8 mouse cellular contexts compared by ENCODE assay signal in the genomic region with DNA sequence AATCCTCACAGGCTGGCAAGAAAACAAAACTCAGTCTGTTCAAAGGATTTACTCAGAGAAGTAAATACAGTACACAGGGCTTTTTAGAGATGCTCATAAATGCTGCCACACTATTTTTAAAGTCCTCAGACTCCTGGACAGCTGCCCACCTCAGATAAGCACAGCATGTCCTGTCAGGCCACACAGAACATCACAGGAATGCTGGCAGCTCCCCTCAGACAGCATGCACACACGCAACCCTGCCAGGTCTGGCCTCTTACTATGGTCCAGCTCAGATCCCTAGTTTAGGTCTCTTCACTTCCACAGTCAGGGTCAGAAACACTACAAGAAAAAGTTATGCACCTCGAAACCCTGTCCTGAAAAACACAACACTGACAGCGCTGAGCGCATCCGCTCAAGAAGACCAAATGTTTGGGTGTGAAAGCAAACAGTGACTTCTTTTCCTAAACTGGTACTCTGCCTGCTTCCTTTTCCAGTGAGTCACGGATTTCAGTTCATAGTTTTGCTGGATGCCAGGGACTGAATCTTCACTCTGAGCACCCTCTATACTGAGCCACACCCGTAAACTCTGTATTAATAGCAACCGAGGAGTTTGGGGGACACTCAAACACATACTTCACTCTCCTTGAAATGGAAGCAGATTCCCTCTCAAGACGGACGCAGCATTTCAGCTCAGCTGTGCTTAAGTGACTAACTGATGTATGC.
A peak's percentile ranks its signal among the peaks of the same experiment; 100 is the strongest.
DNase-seq lines count a peak whose midpoint lies in the region; ATAC-seq and TF ChIP-seq lines count a peak whose summit lies in the region.

No protein-coding gene starts in this region.

- no peak for TF ChIP-seq POLR2A in kidney, adult 2 months (IDR thresholded peaks at IDR 0.05; ENCODE audit: low read depth, low read length)
- peak; percentile 47; the same call in 1 of the 2 replicates for TF ChIP-seq POLR2A in heart, adult 2 months (IDR thresholded peaks at IDR 0.05; ENCODE audit: insufficient read depth, low read depth, low read length)

- no peaks in the 10 kb centered on the region for H3K27me3 ChIP-seq in kidney, adult 2 months (replicated peaks; ENCODE audit: control insufficient read depth, insufficient read depth, low read length)
- no peaks in the 10 kb centered on the region for H3K27me3 ChIP-seq in heart, adult 2 months (ENCODE audit: control insufficient read depth, insufficient read depth, low read length)
- H3K27me3 ChIP-seq in lung, postnatal 0 days (replicated peaks; ENCODE audit: insufficient read depth, low read length) = no peaks in the 10 kb centered on the region
- no peaks in the 10 kb centered on the region for H3K27me3 ChIP-seq in forebrain, embryonic 13.5 days

- H3K4me2 ChIP-seq in lung, postnatal 0 days (replicated peaks; ENCODE audit: low read depth, low read length) = no peak overlapping the region
- H3K4me2 ChIP-seq in forebrain, embryonic 13.5 days = no peak overlapping the region

- H3K27ac ChIP-seq in kidney, adult 2 months (ENCODE audit: insufficient read depth, low read depth, low read length) = no peak overlapping the region
- H3K27ac ChIP-seq in heart, adult 2 months = peak overlapping the region; percentile 78
- H3K27ac ChIP-seq in lung, postnatal 0 days (ENCODE audit: low read length) = peak overlapping the region; percentile 57
- no peak overlapping the region for H3K27ac ChIP-seq in forebrain, embryonic 13.5 days

- TF ChIP-seq EP300 in heart, adult 2 months (IDR thresholded peaks at IDR 0.05; ENCODE audit: insufficient read depth, low read depth, low read length) = peak; percentile 98
- peak; percentile 76; the same call in 1 of the 2 replicates for TF ChIP-seq EP300 in lung, postnatal 0 days (IDR thresholded peaks at IDR 0.05)

- no peaks in the 10 kb centered on the region for H3K36me3 ChIP-seq in kidney, adult 2 months (ENCODE audit: control insufficient read depth, insufficient read depth, low read length)
- peaks cover 5% of the 10 kb centered on the region; the same call in 1 of the 2 replicates for H3K36me3 ChIP-seq in heart, adult 2 months (ENCODE audit: control insufficient read depth, insufficient read depth, low read length)
- H3K36me3 ChIP-seq in lung, postnatal 0 days (ENCODE audit: insufficient read depth, low read length) = no peaks in the 10 kb centered on the region
- H3K36me3 ChIP-seq in forebrain, embryonic 13.5 days (ENCODE audit: poor library complexity, severe bottlenecking) = no peaks in the 10 kb centered on the region

- H3K9me3 ChIP-seq in lung, postnatal 0 days (ENCODE audit: low read length) = no peaks in the 10 kb centered on the region; the same call in 1 of the 2 replicates
- 0 out of 2 replicates have a peak, but pooled peaks cover 1% of the 10 kb centered on the region for H3K9me3 ChIP-seq in forebrain, embryonic 13.5 days (replicated peaks)

- H3K4me1 ChIP-seq in kidney, adult 2 months (ENCODE audit: control insufficient read depth, insufficient read depth, low read length) = peaks cover 9% of the 10 kb centered on the region; the same call in 1 of the 2 replicates
- H3K4me1 ChIP-seq in heart, adult 2 months (ENCODE audit: control insufficient read depth, insufficient read depth, low read length) = peaks cover 15% of the 10 kb centered on the region
- H3K4me1 ChIP-seq in lung, postnatal 0 days (ENCODE audit: insufficient read depth, low read depth, low read length) = peaks cover 3% of the 10 kb centered on the region; the same call in 1 of the 2 replicates
- H3K4me1 ChIP-seq in forebrain, embryonic 13.5 days = no peaks in the 10 kb centered on the region

- TF ChIP-seq CTCF in kidney, adult 2 months (conservative IDR thresholded peaks at IDR 0.05; ENCODE audit: insufficient read depth, insufficient read length, low read depth, low read length) = no peak
- no peak for TF ChIP-seq CTCF in heart, adult 2 months (IDR thresholded peaks at IDR 0.05)
- no peak for TF ChIP-seq CTCF in lung, postnatal 0 days (IDR thresholded peaks at IDR 0.05)

- intact Hi-C loops in heart, adult 2 months (cut with DNase I) = loop anchor here (2.0 kb wide), 1 partner anchor 46 kb away; no protein-coding TSS in a partner anchor

- peak; percentile 55 for DNase-seq in kidney, adult 2 months
- DNase-seq in kidney, adult 11 months = no peak
- peak; percentile 87 for DNase-seq in brain, adult 2 months (ENCODE audit: low read depth, low spot score)
- DNase-seq in heart, adult 2 months = peak; percentile 76 to 87
- peak; percentile 82 for DNase-seq in lung, postnatal 0 days (ENCODE audit: low spot score)
- no peak for DNase-seq in spleen, postnatal 14 days (ENCODE audit: low spot score in 2 of 2)
- no peak for DNase-seq in natural killer cell, adult 2 months (ENCODE audit: low spot score in 2 of 2)

- peak overlapping the region; percentile 43 for H3K9ac ChIP-seq in heart, adult 2 months (ENCODE audit: low read depth, low read length)
- H3K9ac ChIP-seq in lung, postnatal 0 days (replicated peaks; ENCODE audit: low read depth) = no peak overlapping the region
- H3K9ac ChIP-seq in forebrain, embryonic 13.5 days = no peak overlapping the region

- ATAC-seq in lung, postnatal 0 days = peak; percentile 88
- ATAC-seq in forebrain, embryonic 13.5 days = no peak

- H3K4me3 ChIP-seq in kidney, adult 2 months (ENCODE audit: insufficient read depth, low read depth, low read length) = no peak overlapping the region
- no peak overlapping the region for H3K4me3 ChIP-seq in heart, adult 2 months
- H3K4me3 ChIP-seq in lung, postnatal 0 days (ENCODE audit: low read depth, low read length) = no peak overlapping the region
- H3K4me3 ChIP-seq in forebrain, embryonic 13.5 days = no peak overlapping the region

- WGBS in kidney, adult 2 months = 66% methylated on average over 10 of the region's 10 CpGs
- 45% methylated on average over 10 of the region's 10 CpGs for WGBS in heart, adult 2 months
- WGBS in lung, postnatal 0 days = 49% methylated on average over 10 of the region's 10 CpGs
- WGBS in forebrain, embryonic 13.5 days = 87% methylated on average over 10 of the region's 10 CpGs

- peaks cover 2% of the 10 kb centered on the region for H3K79me2 ChIP-seq in heart, adult 2 months (replicated peaks; ENCODE audit: control insufficient read depth, insufficient read depth, low read length)

Comparison
In these comparisons a context has a peak if more than half of its experiments do, and no peak if none do; other contexts are left out.
1. DNase-seq: peak in kidney, adult 2 months (single experiment), brain, adult 2 months (single experiment), heart, adult 2 months (2 of 2) and lung, postnatal 0 days (single experiment); none in kidney, adult 11 months (single experiment), spleen, postnatal 14 days (0 of 2) and natural killer cell, adult 2 months (0 of 2).
2. H3K27ac ChIP-seq: peak in heart, adult 2 months (single experiment) and lung, postnatal 0 days (single experiment); none in kidney, adult 2 months (single experiment) and forebrain, embryonic 13.5 days (single experiment).